Mouse (Mus musculus) E14TG2a.4 (cell line): ENCODE results near the gene Nemp1.

ENCODE experiments used
- CTCF ChIP-seq: conservative IDR thresholded peaks from 2 replicates; pipeline ENCODE4 v1.5.1; 2014; ENCODE audit warnings: low read length
- POU5F1 ChIP-seq: IDR thresholded peaks from 2 replicates; pipeline ENCODE4 v1.6.1; 2014; ENCODE audit warnings: low read length, borderline replicate concordance

GRCm38 (mm10) chr10:127618173-127618572 is 48.5 kb upstream of the Nemp1 start:
- TF ChIP-seq CTCF (no peak), POU5F1 (no peak)
